Mouse (Mus musculus) forebrain, embryonic 14.5 days (tissue): ENCODE measurements around the gene Tal1. TPM values are rescaled to one million over a fixed set of nuclear protein-coding genes. Genes with fewer than 3 reads are reported as not detected.
A peak's percentile ranks its signal among the peaks of the same experiment; 100 is the strongest.

Experiments used
- ATAC-seq: fragments of 200-750 bp; cut with Nextera tagmentation; 2 replicates; pipeline ENCODE4 v1.8.0; 2017; ENCODE audit warnings: mild to moderate bottlenecking, moderate library complexity
- DNase-seq: peaks from one replicate; pipeline ENCODE4 v3.0.0-alpha.2; 2015; ENCODE audit warnings: low spot score
- H3K27ac ChIP-seq: fragments of 300-500 bp; sonication (generic); 2 replicates; pipeline ENCODE4 v1.5.1; 2014; ENCODE audit warnings: low read depth, mild to moderate bottlenecking, control low read depth, low read length, moderate library complexity
- H3K27me3 ChIP-seq: fragments of 300-500 bp; sonication (generic); replicated peaks from 2 replicates; pipeline ENCODE4 v1.6.1; 2014; ENCODE audit warnings: low read length, control low read depth, mixed read lengths; ENCODE audit not compliant: control insufficient read depth, insufficient read depth
- H3K36me3 ChIP-seq: fragments of 300-500 bp; sonication (generic); 2 replicates; pipeline ENCODE4 v1.6.1; 2014; ENCODE audit warnings: low read length, control low read depth; ENCODE audit not compliant: control insufficient read depth, insufficient read depth
- H3K4me1 ChIP-seq: fragments of 300-500 bp; sonication (generic); 2 replicates; pipeline ENCODE4 v1.6.1; 2014; ENCODE audit warnings: antibody characterized with exemption, low read length, control low read depth; ENCODE audit not compliant: control insufficient read depth, insufficient read depth
- H3K4me2 ChIP-seq: fragments of 300-500 bp; sonication (generic); 2 replicates; pipeline ENCODE4 v1.6.1; 2014; ENCODE audit warnings: mild to moderate bottlenecking, control low read depth, low read length
- H3K4me3 ChIP-seq: fragments of 300-500 bp; sonication (generic); 2 replicates; pipeline ENCODE4 v1.5.1; 2014; ENCODE audit warnings: low read depth, low read length, control low read depth
- H3K9ac ChIP-seq: fragments of 300-500 bp; sonication (generic); 2 replicates; pipeline ENCODE4 v1.6.1; 2014; ENCODE audit warnings: mild to moderate bottlenecking, low read length, control low read depth, moderate library complexity
- H3K9me3 ChIP-seq: fragments of 300-500 bp; sonication (generic); replicated peaks from 2 replicates; pipeline ENCODE4 v1.6.1; 2016; ENCODE audit warnings: low read length, control low read depth, mixed read lengths; ENCODE audit not compliant: control insufficient read depth
- WGBS: fragments of 180-500 bp; shearing (Covaris S2); extraction: QIAGEN DNeasy Blood & Tissue Kit; methylation state at CpG from one replicate; pipeline ENCODE4 v1.1.7; 2014; 5-methylcytosine and 5-hydroxymethylcytosine counted together
- polyA plus RNA-seq: library from polyadenylated mRNA; unstranded; fragments of >200 nt; fragmentation: Nextera tagmentation; extraction: Ambion mirVana; gene quantifications from 2 replicates; pipeline ENCODE4 v1.2.1, GENCODE M21; 2014

Gene Tal1
- polyA plus RNA-seq = 1.0 and 1.1 TPM in 2 replicates

GRCm38 (mm10) chr4:115056371-115056920 is at the start of gene Tal1:
Gene Tal1 (plus strand): TSS chr4:115056426.
- ATAC-seq (peak; percentile 44), DNase-seq (peak; percentile 36)
- peak within 1 kb of the TSS; percentile 43 for H3K4me2 ChIP-seq
- H3K27me3 ChIP-seq = peaks cover 86% of the 10 kb centered on the region
- H3K4me1 ChIP-seq = peaks cover 7% of the 10 kb centered on the region
- WGBS = 1% methylated on average over 55 of the region's 60 CpGs
- no peaks in the 10 kb centered on the region for H3K9me3 ChIP-seq
- H3K27ac ChIP-seq = peak within 1 kb of the TSS; percentile 33; the same call in 1 of the 2 replicates
- H3K4me3 ChIP-seq = peak within 1 kb of the TSS; percentile 22
- H3K9ac ChIP-seq = peak within 1 kb of the TSS; percentile 17; the same call in 1 of the 2 replicates
- H3K36me3 ChIP-seq = no peaks in the 10 kb centered on the region

GRCm38 (mm10) chr4:115014276-115014675 is 42.0 kb upstream of the Tal1 start:
- H3K36me3 ChIP-seq = peaks cover 35% of the 10 kb centered on the region
- H3K9me3 ChIP-seq = no peaks in the 10 kb centered on the region
- WGBS = 93% methylated on average over 3 of the region's 3 CpGs
- H3K4me3 ChIP-seq = no peak overlapping the region
- ATAC-seq = no peak
- H3K9ac ChIP-seq = no peak overlapping the region
- H3K4me1 ChIP-seq = no peaks in the 10 kb centered on the region
- no peak overlapping the region for H3K27ac ChIP-seq
- no peak for DNase-seq
- H3K27me3 ChIP-seq = no peaks in the 10 kb centered on the region
- no peak overlapping the region for H3K4me2 ChIP-seq

GRCm38 (mm10) chr4:115019997-115020396 is 36.2 kb upstream of the Tal1 start:
- 95% methylated on average over 3 of the region's 3 CpGs for WGBS
- Histone ChIP-seq H3K4me2 (no peak overlapping the region), H3K27ac (no peak overlapping the region), H3K9me3 (no peaks in the 10 kb centered on the region), H3K4me3 (no peak overlapping the region), H3K36me3 (peaks cover 46% of the 10 kb centered on the region), H3K9ac (no peak overlapping the region), H3K27me3 (no peaks in the 10 kb centered on the region), H3K4me1 (no peaks in the 10 kb centered on the region)
- no peak for DNase-seq
- no peak for ATAC-seq

- 77% methylated on average over 6 of the region's 6 CpGs for WGBS
These were observed 21.2 kb upstream of the Tal1 start for GRCm38 (mm10) chr4:115035043-115035442.

GRCm38 (mm10) chr4:115038242-115038641 is 18.0 kb upstream of the Tal1 start:
- peaks cover 40% of the 10 kb centered on the region for H3K36me3 ChIP-seq
- H3K4me2 ChIP-seq = no peak overlapping the region
- H3K27ac ChIP-seq = no peak overlapping the region
- ATAC-seq (no peak), DNase-seq (peak; percentile 69)
- no peaks in the 10 kb centered on the region for H3K27me3 ChIP-seq
- no peak overlapping the region for H3K4me3 ChIP-seq
- no peaks in the 10 kb centered on the region for H3K9me3 ChIP-seq
- WGBS = 33% methylated on average over 4 of the region's 4 CpGs
- no peaks in the 10 kb centered on the region for H3K4me1 ChIP-seq
- no peak overlapping the region for H3K9ac ChIP-seq

More at GRCm38 (mm10) chr4:115035043-115035442, 21.2 kb upstream of the Tal1 start:
- H3K27ac ChIP-seq = no peak overlapping the region
- ATAC-seq (no peak), DNase-seq (no peak)
- H3K4me2 ChIP-seq = no peak overlapping the region
- H3K4me3 ChIP-seq = no peak overlapping the region
- no peak overlapping the region for H3K9ac ChIP-seq
- no peaks in the 10 kb centered on the region for H3K27me3 ChIP-seq
- no peaks in the 10 kb centered on the region for H3K4me1 ChIP-seq
- H3K36me3 ChIP-seq = peaks cover 32% of the 10 kb centered on the region
- H3K9me3 ChIP-seq = no peaks in the 10 kb centered on the region

GRCm38 (mm10) chr4:115045621-115046020 is 10.6 kb upstream of the Tal1 start:
- Histone ChIP-seq H3K9ac (no peak overlapping the region), H3K27ac (no peak overlapping the region), H3K27me3 (peaks cover 7% of the 10 kb centered on the region), H3K36me3 (peaks cover 17% of the 10 kb centered on the region), H3K4me1 (no peaks in the 10 kb centered on the region), H3K9me3 (no peaks in the 10 kb centered on the region), H3K4me3 (no peak overlapping the region), H3K4me2 (no peak overlapping the region)
- DNase-seq (no peak), ATAC-seq (no peak)
- WGBS = 79% methylated on average over 3 of the region's 3 CpGs

GRCm38 (mm10) chr4:115047750-115048149 is 8.5 kb upstream of the Tal1 start:
- Histone ChIP-seq H3K9ac (no peak overlapping the region), H3K27me3 (peaks cover 25% of the 10 kb centered on the region), H3K27ac (no peak overlapping the region), H3K4me2 (no peak overlapping the region), H3K4me1 (peaks cover 4% of the 10 kb centered on the region; the same call in 1 of the 2 replicates), H3K36me3 (no peaks in the 10 kb centered on the region), H3K9me3 (no peaks in the 10 kb centered on the region), H3K4me3 (no peak overlapping the region)
- ATAC-seq (no peak), DNase-seq (no peak)
- 5% methylated on average over 5 of the region's 5 CpGs for WGBS

GRCm38 (mm10) chr4:115048190-115048589 is 8.0 kb upstream of the Tal1 start:
- no peak overlapping the region for H3K9ac ChIP-seq
- no peak overlapping the region for H3K4me3 ChIP-seq
- no peaks in the 10 kb centered on the region for H3K36me3 ChIP-seq
- ATAC-seq (no peak), DNase-seq (no peak)
- H3K27ac ChIP-seq = no peak overlapping the region
- peaks cover 28% of the 10 kb centered on the region for H3K27me3 ChIP-seq
- peaks cover 4% of the 10 kb centered on the region; the same call in 1 of the 2 replicates for H3K4me1 ChIP-seq
- H3K9me3 ChIP-seq = no peaks in the 10 kb centered on the region
- WGBS = 71% methylated on average over 8 of the region's 8 CpGs
- no peak overlapping the region for H3K4me2 ChIP-seq

GRCm38 (mm10) chr4:115051245-115051644 is 5.0 kb upstream of the Tal1 start:
- WGBS = 72% methylated on average over 5 of the region's 5 CpGs
- no peak overlapping the region for H3K9ac ChIP-seq
- peaks cover 4% of the 10 kb centered on the region; the same call in 1 of the 2 replicates for H3K4me1 ChIP-seq
- H3K27ac ChIP-seq = no peak overlapping the region
- peaks cover 52% of the 10 kb centered on the region for H3K27me3 ChIP-seq
- H3K4me3 ChIP-seq = no peak overlapping the region
- no peaks in the 10 kb centered on the region for H3K9me3 ChIP-seq
- no peak overlapping the region for H3K4me2 ChIP-seq
- DNase-seq (no peak), ATAC-seq (no peak)
- H3K36me3 ChIP-seq = no peaks in the 10 kb centered on the region
